Mouse (Mus musculus) G1E (cell line): ENCODE measurements at regions not wholly inside any gene's neighbourhood (a gene's known extent, or its start where the extent isn't known, plus 50 kb on each side); places are given as distances from the start of the nearest gene placed in this dataset.

Experiments
- CTCF ChIP-seq: IDR thresholded peaks from 2 replicates; pipeline ENCODE4 v1.5.1; 2012; ENCODE audit warnings: low read depth, low read length, inconsistent platforms, mixed read lengths
- GATA1 ChIP-seq: IDR thresholded peaks from 2 replicates; pipeline ENCODE4 v1.6.1; 2012; ENCODE audit warnings: borderline replicate concordance, low read length, inconsistent platforms, mixed read lengths
- TAL1 ChIP-seq: conservative IDR thresholded peaks from 2 replicates; pipeline ENCODE4 v1.6.1; 2012; ENCODE audit warnings: low read depth, low read length, inconsistent platforms, mixed read lengths

GRCm38 (mm10) chr13:59320261-59320660 lies 264.8 kb downstream of the Agtpbp1 start:
- TF ChIP-seq CTCF (no peak), TAL1 (no peak), GATA1 (no peak)
